Mouse (Mus musculus): ENCODE measurements around the gene Traf3.

- TF ChIP-seq POLR2A (IDR thresholded peaks at IDR 0.05; ENCODE audit: insufficient read depth, low read depth, low read length) = no peak
- TF ChIP-seq CTCF (IDR thresholded peaks at IDR 0.05) = no peak; the same call in 1 of the 2 replicates
Measured at GRCm38 (mm10) chr12:111272420-111272819, 106.2 kb downstream of the Traf3 start.
